Mouse (Mus musculus) embryonic facial prominence, embryonic 10.5 days (tissue): ENCODE measurements at regions not wholly inside any gene's neighbourhood (a gene's known extent, or its start where the extent isn't known, plus 50 kb on each side); places are given as distances from the start of the nearest gene placed in this dataset.
"Not testable (repeated sequence)": the region's sequence is repeated elsewhere in the genome, so short reads cannot be mapped to it uniquely, and the experiment has no call there.

Experiments
- DNase-seq: peaks from one replicate; pipeline ENCODE4 v3.0.0-alpha.2; 2017; ENCODE audit warnings: low spot score
- H3K27ac ChIP-seq: fragments of 300-500 bp; sonication (generic); replicated peaks from 2 replicates; pipeline ENCODE4 v1.5.1; 2016; ENCODE audit warnings: mild to moderate bottlenecking
- H3K27me3 ChIP-seq: fragments of 300-500 bp; sonication (generic); replicated peaks from 2 replicates; pipeline ENCODE4 v1.6.1; 2016; ENCODE audit warnings: low read depth, mild to moderate bottlenecking; ENCODE audit not compliant: poor library complexity, severe bottlenecking
- H3K36me3 ChIP-seq: fragments of 300-500 bp; sonication (generic); replicated peaks from 2 replicates; pipeline ENCODE4 v1.6.1; 2016; ENCODE audit warnings: mild to moderate bottlenecking, moderate library complexity
- H3K4me1 ChIP-seq: fragments of 300-500 bp; sonication (generic); 2 replicates; pipeline ENCODE4 v1.6.1; 2016
- H3K4me3 ChIP-seq: fragments of 300-500 bp; sonication (generic); 2 replicates; pipeline ENCODE4 v1.5.1; 2016; ENCODE audit warnings: mild to moderate bottlenecking, moderate library complexity
- H3K9me3 ChIP-seq: fragments of 300-500 bp; sonication (generic); 2 replicates; pipeline ENCODE4 v1.6.1; 2016; ENCODE audit warnings: mild to moderate bottlenecking
- WGBS: fragments of 180-500 bp; shearing (Covaris S2); methylation state at CpG from one replicate; pipeline ENCODE4 v1.1.7; 2016; 5-methylcytosine and 5-hydroxymethylcytosine counted together

DNA sequence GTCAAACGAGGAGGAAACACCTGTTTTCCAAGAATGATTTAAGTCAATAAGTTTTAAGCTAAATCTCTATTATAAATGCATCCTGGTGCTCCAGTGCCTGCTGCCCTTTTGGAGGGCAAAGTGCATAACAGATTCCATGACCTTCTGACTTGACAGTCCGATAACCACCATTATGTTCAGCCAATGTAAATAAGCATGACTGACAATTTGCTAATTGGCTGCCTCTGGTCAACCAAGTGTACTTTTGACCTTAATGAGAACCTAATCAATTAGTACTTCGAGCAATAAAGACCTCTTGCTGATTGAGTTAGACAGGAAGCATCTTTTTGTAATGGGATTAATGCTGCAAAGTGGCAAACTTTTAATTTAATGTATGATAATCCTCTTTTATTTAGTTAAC is 183.3 kb upstream of the Zfp770 start:
- no peak overlapping the region for H3K27ac ChIP-seq
- H3K4me1 ChIP-seq, result peaks cover 9% of the 10 kb centered on the region
- no peak overlapping the region for H3K4me3 ChIP-seq
- no peaks in the 10 kb centered on the region for H3K36me3 ChIP-seq
- peaks cover 6% of the 10 kb centered on the region for H3K27me3 ChIP-seq
- no peak for DNase-seq
- no peaks in the 10 kb centered on the region for H3K9me3 ChIP-seq
- WGBS, result 17% methylated on average over 3 of the region's 3 CpGs

DNA sequence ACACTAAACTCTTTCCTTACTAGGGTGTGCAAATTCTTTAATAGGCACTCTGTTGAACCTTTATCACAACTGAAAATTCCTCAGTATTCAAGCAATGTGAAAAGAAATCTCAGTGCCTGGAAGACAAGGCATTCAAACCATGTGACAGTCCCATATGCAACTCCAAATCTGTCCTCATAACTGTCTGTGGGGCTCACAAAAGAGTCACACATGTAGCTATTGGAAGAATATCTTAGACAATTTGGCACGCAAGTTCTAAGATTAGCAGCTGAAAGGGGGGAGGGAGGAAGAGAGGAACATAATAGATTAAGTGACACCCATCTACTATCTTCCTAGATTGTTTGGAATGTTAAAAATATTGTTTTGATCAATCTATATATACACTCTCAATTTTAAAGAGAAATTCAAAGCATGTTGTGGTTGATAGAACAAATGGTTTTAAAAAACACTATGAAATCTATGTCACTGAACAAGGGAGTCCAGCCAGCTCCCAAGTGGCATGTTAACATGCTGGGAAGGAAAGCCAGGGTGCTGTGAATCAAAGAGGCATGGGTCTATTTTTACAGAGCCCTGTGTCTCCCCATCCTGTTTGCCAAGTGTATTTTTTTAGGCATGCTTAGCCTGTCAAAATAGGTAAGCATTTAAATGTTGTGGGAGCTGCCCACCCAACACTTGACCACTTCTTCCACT is 177.7 kb upstream of the Zfp770 start:
- WGBS, result 88% methylated on average over 1 of the region's 1 CpGs
- DNase-seq, result no peak
- Histone ChIP-seq H3K27me3 (no peaks in the 10 kb centered on the region; the same call in none of the 2 replicates), H3K4me1 (no peaks in the 10 kb centered on the region), H3K27ac (no peak overlapping the region), H3K9me3 (no peaks in the 10 kb centered on the region), H3K36me3 (no peaks in the 10 kb centered on the region), H3K4me3 (no peak overlapping the region)

DNA sequence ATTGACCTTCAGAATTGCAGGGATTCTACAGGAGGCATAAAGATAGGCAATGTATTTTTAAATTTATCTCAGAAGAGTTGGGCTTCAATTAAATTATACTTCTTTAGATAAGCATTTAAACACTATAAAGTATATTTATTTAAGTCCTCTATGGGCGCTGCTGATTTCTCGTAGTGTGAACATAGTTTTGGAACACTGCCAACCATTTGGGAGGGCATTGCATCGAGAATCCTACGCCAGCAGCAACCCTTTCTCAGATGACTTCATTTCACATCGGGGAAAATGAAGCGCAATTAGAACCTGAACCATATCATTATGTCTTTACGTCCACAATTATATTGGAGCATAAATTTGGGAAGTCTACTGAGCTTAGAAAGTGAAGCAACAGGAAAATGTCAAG is 172.2 kb upstream of the Zfp770 start:
- DNase-seq, result no peak
- no peaks in the 10 kb centered on the region for H3K27me3 ChIP-seq
- no peaks in the 10 kb centered on the region for H3K4me1 ChIP-seq
- 81% methylated on average over 7 of the region's 7 CpGs for WGBS
- no peaks in the 10 kb centered on the region for H3K36me3 ChIP-seq
- no peaks in the 10 kb centered on the region for H3K9me3 ChIP-seq
- H3K27ac ChIP-seq, result no peak overlapping the region
- H3K4me3 ChIP-seq, result no peak overlapping the region

DNA sequence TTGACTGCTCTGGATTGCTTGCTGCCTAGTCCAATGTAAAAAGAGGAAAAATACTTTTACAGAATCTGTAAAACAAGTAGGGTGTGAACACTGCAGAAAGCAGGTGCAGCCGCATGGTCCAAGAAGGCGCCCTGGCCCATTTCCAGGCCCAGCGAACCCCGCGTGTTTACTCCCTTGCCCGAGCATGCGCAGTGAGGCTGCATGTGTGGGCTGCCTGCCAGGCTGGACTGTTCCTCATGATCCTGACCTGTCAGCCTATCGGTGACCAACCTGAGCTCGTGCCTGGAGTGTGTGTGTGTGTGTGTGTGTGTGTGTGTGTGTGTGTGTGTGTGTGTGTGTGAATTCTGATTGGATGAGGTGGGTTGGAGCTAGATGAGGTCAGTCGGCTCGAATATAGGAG is 152.6 kb upstream of the Zfp770 start:
- not testable (repeated sequence) for H3K9me3 ChIP-seq, H3K27ac ChIP-seq, H3K4me1 ChIP-seq, DNase-seq, H3K4me3 ChIP-seq, H3K36me3 ChIP-seq, H3K27me3 ChIP-seq
- 89% methylated on average over 11 of the region's 11 CpGs for WGBS

DNA sequence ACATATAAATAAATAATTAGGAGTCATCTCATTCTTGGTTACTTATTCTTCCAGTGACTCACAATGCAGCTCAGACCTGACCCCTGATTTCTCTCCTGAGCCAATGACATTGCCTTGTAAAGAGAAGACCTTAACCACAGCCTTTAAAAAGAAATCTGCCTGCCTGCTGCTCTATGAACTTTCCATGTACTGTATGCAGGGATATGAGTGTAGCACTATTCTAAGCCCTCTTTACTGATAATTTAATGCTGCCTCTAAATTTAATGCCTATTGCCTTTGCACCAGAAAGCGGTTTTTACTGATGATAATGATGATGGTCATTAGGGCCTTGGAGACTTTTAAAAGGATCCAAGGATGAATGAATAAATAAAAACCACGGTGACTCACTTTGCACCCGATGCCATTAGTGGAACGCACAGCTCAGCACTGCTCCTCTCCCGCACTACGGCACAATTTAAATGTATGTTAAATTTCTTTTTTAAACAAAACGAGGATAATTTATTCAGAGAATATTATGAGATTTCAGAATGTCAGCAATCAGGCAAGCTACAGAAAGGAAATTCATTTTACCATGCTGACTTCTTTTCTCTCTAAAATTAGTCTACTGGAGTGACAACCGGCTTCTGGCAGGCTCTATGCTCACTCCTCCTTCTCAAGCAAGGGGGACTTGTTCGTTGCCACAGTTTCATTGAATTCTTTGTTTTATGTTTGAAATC is 139.5 kb upstream of the Zfp770 start:
- no peaks in the 10 kb centered on the region for H3K9me3 ChIP-seq
- WGBS, result 90% methylated on average over 9 of the region's 9 CpGs
- no peak overlapping the region for H3K27ac ChIP-seq
- H3K27me3 ChIP-seq, result no peaks in the 10 kb centered on the region
- no peaks in the 10 kb centered on the region for H3K36me3 ChIP-seq
- no peaks in the 10 kb centered on the region for H3K4me1 ChIP-seq
- DNase-seq, result no peak
- H3K4me3 ChIP-seq, result no peak overlapping the region

GRCm38 (mm10) chr2:114301746-114302145 is 100.5 kb upstream of the Zfp770 start:
- Histone ChIP-seq H3K4me1 (no peaks in the 10 kb centered on the region), H3K36me3 (no peaks in the 10 kb centered on the region), H3K9me3 (no peaks in the 10 kb centered on the region), H3K4me3 (no peak overlapping the region), H3K27me3 (no peaks in the 10 kb centered on the region), H3K27ac (no peak overlapping the region)
- WGBS, result 93% methylated on average over 3 of the region's 3 CpGs
- DNase-seq, result no peak

- H3K4me3 ChIP-seq, result no peak overlapping the region
- WGBS, result 56% methylated on average over 1 of the region's 1 CpGs
- H3K36me3 ChIP-seq, result no peaks in the 10 kb centered on the region
- no peaks in the 10 kb centered on the region for H3K27me3 ChIP-seq
- H3K27ac ChIP-seq, result no peak overlapping the region
- DNase-seq, result no peak
- no peaks in the 10 kb centered on the region for H3K4me1 ChIP-seq
- H3K9me3 ChIP-seq, result no peaks in the 10 kb centered on the region
These were observed 93.8 kb upstream of the Zfp770 start for GRCm38 (mm10) chr2:114295110-114295509.

DNA sequence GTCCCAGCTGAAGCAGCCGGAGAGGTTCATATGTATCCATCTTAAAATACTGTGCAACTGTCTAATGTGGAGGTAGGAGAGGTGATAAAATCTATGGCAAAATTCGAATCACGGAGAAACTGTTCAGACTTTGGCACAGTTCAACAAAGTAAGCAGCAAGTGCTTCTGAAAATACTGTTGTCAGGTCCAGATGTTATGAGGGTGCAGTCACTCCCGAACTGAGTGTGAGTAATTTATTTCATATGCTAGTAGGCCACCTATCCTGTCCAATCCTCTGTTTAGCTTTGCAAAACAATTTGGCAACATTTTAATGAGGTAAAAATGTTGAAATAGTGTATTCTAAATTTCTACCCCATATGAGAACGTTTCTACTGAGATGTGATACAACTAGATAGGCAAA is 90.1 kb upstream of the Zfp770 start:
- Histone ChIP-seq H3K27ac (no peak overlapping the region), H3K4me3 (no peak overlapping the region), H3K27me3 (no peaks in the 10 kb centered on the region), H3K4me1 (no peaks in the 10 kb centered on the region), H3K9me3 (no peaks in the 10 kb centered on the region), H3K36me3 (no peaks in the 10 kb centered on the region)
- no peak for DNase-seq
- 84% methylated on average over 5 of the region's 5 CpGs for whole genome bisulfite sequencing

- H3K36me3 ChIP-seq, result no peaks in the 10 kb centered on the region
- H3K4me3 ChIP-seq, result no peak overlapping the region
- H3K9me3 ChIP-seq, result no peaks in the 10 kb centered on the region
- no peaks in the 10 kb centered on the region for H3K27me3 ChIP-seq
- H3K27ac ChIP-seq, result no peak overlapping the region
- DNase-seq, result no peak
- no peaks in the 10 kb centered on the region for H3K4me1 ChIP-seq
These were observed 74.3 kb upstream of the Zfp770 start for GRCm38 (mm10) chr2:114275536-114275935.

GRCm38 (mm10) chr2:114260397-114261071 is 59.3 kb upstream of the Zfp770 start:
- peak overlapping the region; percentile 44 for H3K27ac ChIP-seq
- peaks cover 5% of the 10 kb centered on the region for H3K4me1 ChIP-seq
- DNase-seq, result peak; percentile 29
- H3K36me3 ChIP-seq, result no peaks in the 10 kb centered on the region
- H3K9me3 ChIP-seq, result no peaks in the 10 kb centered on the region
- WGBS, result 43% methylated on average over 8 of the region's 8 CpGs
- no peak overlapping the region for H3K4me3 ChIP-seq
- peaks cover 13% of the 10 kb centered on the region; the same call in 1 of the 2 replicates for H3K27me3 ChIP-seq

DNA sequence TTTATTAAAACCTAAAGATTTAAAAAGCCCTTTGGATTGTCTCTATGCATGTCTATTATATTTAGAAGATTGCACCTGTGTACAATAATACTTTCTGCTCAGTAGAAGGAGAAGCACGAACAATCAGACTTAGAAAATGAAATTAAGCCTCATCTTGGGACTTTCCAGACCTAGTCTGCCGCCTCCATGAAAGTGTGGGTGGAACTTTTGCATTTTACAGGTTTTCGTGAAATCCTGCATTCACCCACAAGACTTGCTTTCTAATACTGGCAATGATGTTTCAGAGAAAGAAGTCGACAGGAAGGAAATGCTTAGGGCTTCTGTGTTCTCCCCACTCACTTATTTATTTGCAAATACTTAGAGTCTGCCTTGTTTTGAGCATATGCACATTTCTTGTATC is 58.3 kb upstream of the Zfp770 start:
- Histone ChIP-seq H3K27ac (no peak overlapping the region), H3K9me3 (no peaks in the 10 kb centered on the region), H3K36me3 (no peaks in the 10 kb centered on the region), H3K4me1 (peaks cover 5% of the 10 kb centered on the region), H3K27me3 (peaks cover 13% of the 10 kb centered on the region; the same call in 1 of the 2 replicates), H3K4me3 (no peak overlapping the region)
- WGBS, result 78% methylated on average over 4 of the region's 4 CpGs
- DNase-seq, result no peak
